Mouse (Mus musculus): ENCODE results near the gene Per3.

GRCm38 (mm10) chr4:150973264-150973663, 71.2 kb downstream of the Per3 start:
- TF ChIP-seq POLR2A (IDR thresholded peaks at IDR 0.05; ENCODE audit: low read depth, low read length): no peak
- no peak for TF ChIP-seq CTCF (IDR thresholded peaks at IDR 0.05; ENCODE audit: borderline replicate concordance, insufficient read depth, low read length)
